Mouse (Mus musculus) heart, embryonic 13.5 days (tissue): ENCODE results near the gene Fam192a. TPM values are rescaled to one million over a fixed set of nuclear protein-coding genes. Genes with fewer than 3 reads are reported as not detected.

ENCODE experiments used
- ATAC-seq: fragments of 200-750 bp; cut with Nextera tagmentation; 2 replicates; pipeline ENCODE4 v1.8.0; 2017; ENCODE audit warnings: moderate TSS enrichment; ENCODE audit not compliant: insufficient number of reproducible peaks, low FRiP score, low TSS enrichment; ENCODE audit errors: extremely low read depth
- H3K27ac ChIP-seq: fragments of 300-500 bp; sonication (generic); replicated peaks from 2 replicates; pipeline ENCODE4 v1.5.1; 2015; ENCODE audit warnings: moderate library complexity, mild to moderate bottlenecking, inconsistent platforms
- H3K27me3 ChIP-seq: fragments of 300-500 bp; sonication (generic); replicated peaks from 2 replicates; pipeline ENCODE4 v1.6.1; 2015; ENCODE audit warnings: mild to moderate bottlenecking, inconsistent platforms
- H3K36me3 ChIP-seq: fragments of 300-500 bp; sonication (generic); 2 replicates; pipeline ENCODE4 v1.6.1; 2015; ENCODE audit warnings: mild to moderate bottlenecking, inconsistent platforms
- H3K4me1 ChIP-seq: fragments of 300-500 bp; sonication (generic); 2 replicates; pipeline ENCODE4 v1.6.1; 2015; ENCODE audit warnings: inconsistent platforms
- H3K4me2 ChIP-seq: fragments of 300-500 bp; sonication (generic); 2 replicates; pipeline ENCODE4 v1.6.1; 2015; ENCODE audit warnings: inconsistent platforms, mild to moderate bottlenecking, moderate library complexity
- H3K4me3 ChIP-seq: fragments of 300-500 bp; sonication (generic); 2 replicates; pipeline ENCODE4 v1.5.1; 2015; ENCODE audit warnings: moderate library complexity, mild to moderate bottlenecking, inconsistent platforms
- H3K9ac ChIP-seq: fragments of 300-500 bp; sonication (generic); 2 replicates; pipeline ENCODE4 v1.6.1; 2015; ENCODE audit warnings: inconsistent platforms, mild to moderate bottlenecking, moderate library complexity
- H3K9me3 ChIP-seq: fragments of 300-500 bp; sonication (generic); 2 replicates; pipeline ENCODE4 v1.6.1; 2016; ENCODE audit warnings: inconsistent platforms
- WGBS: fragments of 180-500 bp; shearing (Covaris S2); methylation state at CpG from one replicate; pipeline ENCODE4 v1.1.7; 2015; ENCODE audit warnings: mixed read lengths; 5-methylcytosine and 5-hydroxymethylcytosine counted together
- polyA plus RNA-seq: library from polyadenylated mRNA; unstranded; fragments of >200 nt; fragmentation: Nextera tagmentation; extraction: Ambion mirVana; gene quantifications from 2 replicates; pipeline ENCODE4 v1.2.1, GENCODE M21; 2015

Gene Fam192a
- polyA plus RNA-seq, 1 experiment from 2014 or later: 32.4 TPM

GRCm38 (mm10) chr8:94569419-94569818 lies 32.4 kb downstream of the Fam192a start:
- no peak overlapping the region for H3K27ac ChIP-seq
- no peaks in the 10 kb centered on the region for H3K9me3 ChIP-seq
- H3K4me2 ChIP-seq: no peak overlapping the region
- H3K9ac ChIP-seq: no peak overlapping the region
- ATAC-seq: no peak
- peaks cover 25% of the 10 kb centered on the region for H3K36me3 ChIP-seq
- H3K4me1 ChIP-seq: no peaks in the 10 kb centered on the region
- H3K4me3 ChIP-seq: no peak overlapping the region
- H3K27me3 ChIP-seq: no peaks in the 10 kb centered on the region
- WGBS: 79% methylated on average over 1 of the region's 1 CpGs

DNA sequence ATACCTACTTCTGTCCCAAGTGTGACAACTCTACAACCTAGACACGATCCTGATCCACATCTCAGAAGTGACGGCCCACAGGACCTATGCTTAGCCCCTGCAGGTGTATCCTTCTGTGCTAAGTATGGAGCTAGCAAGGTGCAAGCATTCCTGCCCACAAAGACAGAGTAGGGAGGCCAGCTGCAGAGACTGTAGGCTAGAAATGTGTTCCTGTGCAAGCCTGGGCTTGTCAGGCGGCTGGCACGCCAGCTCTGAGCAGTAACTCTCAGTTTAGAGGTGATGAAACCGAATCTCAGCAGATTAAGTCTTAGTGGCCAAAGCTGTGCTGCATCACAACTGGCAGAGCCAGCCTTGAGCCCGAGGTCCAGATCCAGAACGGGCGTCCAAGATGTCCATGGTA lies 33.7 kb downstream of the Fam192a start:
- no peak overlapping the region for H3K4me2 ChIP-seq
- no peaks in the 10 kb centered on the region for H3K9me3 ChIP-seq
- H3K9ac ChIP-seq: no peak overlapping the region
- no peak overlapping the region for H3K27ac ChIP-seq
- H3K4me3 ChIP-seq: no peak overlapping the region
- peaks cover 12% of the 10 kb centered on the region for H3K36me3 ChIP-seq
- 78% methylated on average over 8 of the region's 8 CpGs for WGBS
- H3K4me1 ChIP-seq: no peaks in the 10 kb centered on the region
- no peak for ATAC-seq
- no peaks in the 10 kb centered on the region for H3K27me3 ChIP-seq

GRCm38 (mm10) chr8:94567159-94567849 lies 34.5 kb downstream of the Fam192a start:
- ATAC-seq: no peak
- no peak overlapping the region for H3K27ac ChIP-seq
- H3K4me1 ChIP-seq: no peaks in the 10 kb centered on the region
- no peaks in the 10 kb centered on the region for H3K9me3 ChIP-seq
- H3K4me3 ChIP-seq: no peak overlapping the region
- peaks cover 6% of the 10 kb centered on the region; the same call in 1 of the 2 replicates for H3K36me3 ChIP-seq
- H3K27me3 ChIP-seq: no peaks in the 10 kb centered on the region
- WGBS: 74% methylated on average over 8 of the region's 8 CpGs
- H3K9ac ChIP-seq: no peak overlapping the region
- no peak overlapping the region for H3K4me2 ChIP-seq

GRCm38 (mm10) chr8:94566446-94567158 lies 35.2 kb downstream of the Fam192a start:
- H3K4me2 ChIP-seq: no peak overlapping the region
- no peak overlapping the region for H3K9ac ChIP-seq
- H3K27ac ChIP-seq: no peak overlapping the region
- H3K9me3 ChIP-seq: no peaks in the 10 kb centered on the region
- WGBS: 68% methylated on average over 15 of the region's 15 CpGs
- no peaks in the 10 kb centered on the region for H3K27me3 ChIP-seq
- H3K4me1 ChIP-seq: no peaks in the 10 kb centered on the region
- H3K4me3 ChIP-seq: no peak overlapping the region
- no peak for ATAC-seq
- peaks cover 2% of the 10 kb centered on the region; the same call in 1 of the 2 replicates for H3K36me3 ChIP-seq

GRCm38 (mm10) chr8:94566033-94566432 lies 35.8 kb downstream of the Fam192a start:
- no peak overlapping the region for H3K4me2 ChIP-seq
- H3K36me3 ChIP-seq: no peaks in the 10 kb centered on the region
- no peak for ATAC-seq
- WGBS: 58% methylated on average over 6 of the region's 6 CpGs
- H3K27ac ChIP-seq: no peak overlapping the region
- H3K4me1 ChIP-seq: no peaks in the 10 kb centered on the region
- H3K9me3 ChIP-seq: no peaks in the 10 kb centered on the region
- no peaks in the 10 kb centered on the region for H3K27me3 ChIP-seq
- no peak overlapping the region for H3K9ac ChIP-seq
- H3K4me3 ChIP-seq: no peak overlapping the region

- Histone ChIP-seq H3K9me3 (no peaks in the 10 kb centered on the region), H3K27ac (no peak overlapping the region), H3K36me3 (no peaks in the 10 kb centered on the region), H3K9ac (no peak overlapping the region), H3K4me1 (no peaks in the 10 kb centered on the region), H3K4me2 (no peak overlapping the region), H3K4me3 (no peak overlapping the region), H3K27me3 (no peaks in the 10 kb centered on the region)
- ATAC-seq: no peak
Observed at GRCm38 (mm10) chr8:94564421-94564820, 37.4 kb downstream of the Fam192a start.

- no peak overlapping the region for H3K4me3 ChIP-seq
- ATAC-seq: no peak
Observed at GRCm38 (mm10) chr8:94561256-94561655, 40.5 kb downstream of the Fam192a start.

GRCm38 (mm10) chr8:94557281-94557680 lies 44.5 kb downstream of the Fam192a start:
- no peak for ATAC-seq
- no peak overlapping the region for H3K27ac ChIP-seq

More at GRCm38 (mm10) chr8:94561256-94561655, 40.5 kb downstream of the Fam192a start:
- H3K36me3 ChIP-seq: no peaks in the 10 kb centered on the region
- H3K4me1 ChIP-seq: 0 out of 2 replicates have a peak, but pooled peaks cover 2% of the 10 kb centered on the region
- H3K9ac ChIP-seq: no peak overlapping the region
- H3K27me3 ChIP-seq: no peaks in the 10 kb centered on the region
- H3K9me3 ChIP-seq: no peaks in the 10 kb centered on the region
- WGBS: 73% methylated on average over 5 of the region's 5 CpGs
- no peak overlapping the region for H3K27ac ChIP-seq
- H3K4me2 ChIP-seq: no peak overlapping the region

GRCm38 (mm10) chr8:94552696-94553095 lies 49.1 kb downstream of the Fam192a start:
- Histone ChIP-seq H3K4me1 (peaks cover 30% of the 10 kb centered on the region), H3K9me3 (no peaks in the 10 kb centered on the region), H3K4me2 (no peak overlapping the region), H3K27me3 (0 out of 2 replicates have a peak, but pooled peaks cover 3% of the 10 kb centered on the region), H3K4me3 (no peak overlapping the region), H3K9ac (no peak overlapping the region), H3K27ac (no peak overlapping the region), H3K36me3 (no peaks in the 10 kb centered on the region)
- ATAC-seq: no peak
- 88% methylated on average over 2 of the region's 2 CpGs for WGBS

More at GRCm38 (mm10) chr8:94557281-94557680, 44.5 kb downstream of the Fam192a start:
- H3K27me3 ChIP-seq: 0 out of 2 replicates have a peak, but pooled peaks cover 3% of the 10 kb centered on the region
- H3K4me3 ChIP-seq: no peak overlapping the region
- 63% methylated on average over 3 of the region's 3 CpGs for WGBS
- H3K9ac ChIP-seq: no peak overlapping the region; the same call in 1 of the 2 replicates
- no peaks in the 10 kb centered on the region for H3K9me3 ChIP-seq
- H3K4me1 ChIP-seq: 0 out of 2 replicates have a peak, but pooled peaks cover 2% of the 10 kb centered on the region
- no peaks in the 10 kb centered on the region for H3K36me3 ChIP-seq
- no peak overlapping the region for H3K4me2 ChIP-seq

GRCm38 (mm10) chr8:94551471-94552422 lies 50.0 kb downstream of the Fam192a start:
- no peaks in the 10 kb centered on the region for H3K9me3 ChIP-seq
- 48% methylated on average over 17 of the region's 17 CpGs for WGBS
- H3K4me2 ChIP-seq: no peak overlapping the region
- H3K4me3 ChIP-seq: no peak overlapping the region
- H3K9ac ChIP-seq: no peak overlapping the region
- 0 out of 2 replicates have a peak, but pooled peaks cover 3% of the 10 kb centered on the region for H3K27me3 ChIP-seq
- H3K4me1 ChIP-seq: peaks cover 28% of the 10 kb centered on the region
- ATAC-seq: no peak
- no peaks in the 10 kb centered on the region for H3K36me3 ChIP-seq
- H3K27ac ChIP-seq: no peak overlapping the region

DNA sequence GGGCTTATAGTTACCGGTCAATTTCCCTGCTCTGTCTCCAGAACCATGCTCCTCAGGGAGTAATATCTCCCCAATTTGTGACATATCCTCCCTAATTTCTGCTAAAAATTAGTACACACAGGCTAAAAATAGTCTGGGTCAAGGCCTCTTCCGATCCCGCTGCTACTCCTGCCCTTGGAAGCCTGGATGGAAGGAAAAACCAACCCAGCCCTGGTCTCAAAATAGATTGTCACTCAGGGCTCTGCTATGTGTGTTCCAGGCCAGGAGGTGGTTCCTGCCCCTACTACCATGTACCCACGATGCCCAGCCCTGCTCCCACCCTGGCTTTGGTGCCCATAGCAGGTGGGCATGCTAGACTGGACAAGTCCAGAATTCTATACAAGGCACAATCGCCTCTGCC lies 51.8 kb downstream of the Fam192a start:
- Histone ChIP-seq H3K9me3 (no peaks in the 10 kb centered on the region), H3K27me3 (0 out of 2 replicates have a peak, but pooled peaks cover 3% of the 10 kb centered on the region), H3K36me3 (no peaks in the 10 kb centered on the region), H3K4me1 (peaks cover 28% of the 10 kb centered on the region), H3K4me2 (no peak overlapping the region), H3K4me3 (no peak overlapping the region), H3K27ac (peak overlapping the region; percentile 24; the same call in 1 of the 2 replicates), H3K9ac (no peak overlapping the region)
- no peak for ATAC-seq
- WGBS: 51% methylated on average over 5 of the region's 5 CpGs
